Mouse (Mus musculus) olfactory bulb, adult 2 months (tissue): Measurements from ENCODE around the gene Stat5a. TPM values are rescaled to one million over a fixed set of nuclear protein-coding genes. Genes with fewer than 3 reads are reported as not detected.

Experiments
- H3K27ac ChIP-seq: fragments of 200-500 bp; 2 replicates; pipeline ENCODE4 v1.5.1; 2012; ENCODE audit warnings: low read depth, low read length; ENCODE audit not compliant: insufficient read depth
- H3K4me1 ChIP-seq: fragments of 200-500 bp; 2 replicates; pipeline ENCODE4 v1.6.1; 2012; ENCODE audit warnings: low read length; ENCODE audit not compliant: control insufficient read depth, insufficient read depth
- H3K4me3 ChIP-seq: fragments of 200-500 bp; 2 replicates; pipeline ENCODE4 v1.5.1; 2012; ENCODE audit warnings: mild to moderate bottlenecking, low read depth, low read length, moderate library complexity; ENCODE audit not compliant: insufficient read depth
- CTCF ChIP-seq: fragments of 200-500 bp; IDR thresholded peaks from 2 replicates; pipeline ENCODE4 v1.5.1; 2012; ENCODE audit warnings: low read depth, mild to moderate bottlenecking, low read length, moderate library complexity; ENCODE audit not compliant: insufficient read depth
- POLR2A ChIP-seq: fragments of 200-500 bp; IDR thresholded peaks from 2 replicates; pipeline ENCODE4 v1.6.1; 2012; ENCODE audit warnings: mild to moderate bottlenecking, low read depth, low read length, moderate library complexity; ENCODE audit not compliant: insufficient read depth
- WGBS: fragments of 180-500 bp; shearing (Covaris S2); methylation state at CpG from one replicate; pipeline ENCODE4 v1.1.7; 2018; 5-methylcytosine and 5-hydroxymethylcytosine counted together
- polyA plus RNA-seq: library from polyadenylated mRNA; stranded (reverse); fragments of >200 nt; gene quantifications from 2 replicates; pipeline ENCODE4 v1.2.4, GENCODE M21; 2012; ENCODE audit warnings: low replicate concordance; ENCODE audit not compliant: missing spikeins, insufficient read depth, insufficient read length

The Stat5a gene
- polyA plus RNA-seq, 1 experiment, result not detected

DNA sequence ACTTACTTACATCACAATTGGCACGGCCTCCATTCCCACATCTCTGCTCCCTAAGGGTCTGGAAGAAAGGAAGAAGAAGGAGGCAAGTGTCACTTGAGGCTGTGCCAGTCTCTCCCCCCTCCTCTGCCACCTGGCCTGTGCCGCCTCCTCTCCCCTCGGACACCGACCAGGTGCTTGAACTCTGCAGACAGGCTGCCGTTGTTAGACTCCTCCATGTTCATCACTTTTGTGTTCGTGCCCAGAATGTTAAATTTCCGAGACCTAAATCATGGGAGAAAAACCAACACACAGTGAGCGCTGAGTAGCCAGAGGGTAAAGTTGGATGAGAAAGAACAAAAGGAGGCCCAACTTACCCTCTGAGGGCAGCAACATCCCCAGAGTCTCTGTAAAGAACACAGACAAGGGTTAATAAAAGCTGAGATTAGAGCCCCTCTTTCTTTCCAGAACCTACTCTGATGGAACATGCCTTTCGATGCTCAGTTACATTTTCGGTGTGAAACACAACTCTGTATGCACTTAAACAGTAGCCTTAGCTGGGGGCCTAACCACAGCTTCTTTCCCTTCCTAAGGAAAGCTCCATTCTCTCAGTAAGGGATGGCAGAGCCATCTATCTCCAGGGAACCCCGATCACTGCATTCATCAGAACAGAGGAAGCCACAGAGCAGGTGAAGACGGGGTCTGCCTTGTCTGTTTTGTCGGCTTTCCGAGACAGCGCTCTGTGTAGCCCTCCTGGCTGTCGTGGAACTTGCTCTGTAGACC lies 39.5 kb downstream of the Stat5a start:
- no peak overlapping the region for H3K27ac ChIP-seq
- 65% methylated on average over 16 of the region's 16 CpGs for WGBS
- no peak for TF ChIP-seq POLR2A
- TF ChIP-seq CTCF, result no peak
- H3K4me1 ChIP-seq, result peaks cover 1% of the 10 kb centered on the region; the same call in 1 of the 2 replicates
- H3K4me3 ChIP-seq, result no peak overlapping the region

DNA sequence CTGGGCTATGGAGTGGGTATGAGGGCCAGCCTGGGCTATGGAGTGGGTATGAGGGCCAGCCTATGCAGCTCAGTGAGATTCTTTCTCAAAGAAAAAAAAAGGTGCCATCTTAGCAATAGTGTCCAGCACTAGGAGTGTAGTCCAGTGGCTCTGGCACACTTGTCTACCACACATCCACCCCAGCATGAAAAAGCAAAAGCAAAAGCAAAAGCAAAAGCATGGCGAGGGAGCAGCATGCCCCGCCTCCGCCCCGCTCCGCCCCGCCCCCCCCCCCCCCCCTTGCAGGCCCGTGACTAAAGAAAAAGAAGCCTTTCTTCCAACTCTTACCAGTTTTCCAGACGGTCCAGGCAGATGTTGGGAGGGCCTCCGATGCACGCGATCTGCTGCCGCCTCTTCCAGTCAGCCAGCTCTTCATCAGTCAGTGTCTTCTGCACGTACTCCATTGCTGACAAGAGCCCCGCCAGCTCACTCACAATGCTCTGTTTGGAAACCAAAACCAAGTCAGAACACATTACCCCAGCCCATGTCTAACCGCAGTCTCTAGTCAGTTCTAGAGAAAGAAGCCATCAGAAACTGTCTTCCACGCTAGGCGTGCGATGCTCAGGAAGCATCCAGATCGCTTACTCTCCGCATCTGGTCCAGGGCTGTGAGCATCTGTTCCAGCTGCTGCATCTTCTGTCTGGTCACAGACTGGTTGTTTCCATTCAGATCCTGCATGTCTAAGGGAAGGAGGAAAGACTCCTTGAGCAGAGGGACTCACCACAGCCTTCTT lies 45.6 kb downstream of the Stat5a start:
- 85% methylated on average over 14 of the region's 20 CpGs for WGBS
- TF ChIP-seq CTCF (no peak), POLR2A (no peak)
- Histone ChIP-seq H3K27ac (no peak overlapping the region), H3K4me3 (no peak overlapping the region), H3K4me1 (no peaks in the 10 kb centered on the region)

DNA sequence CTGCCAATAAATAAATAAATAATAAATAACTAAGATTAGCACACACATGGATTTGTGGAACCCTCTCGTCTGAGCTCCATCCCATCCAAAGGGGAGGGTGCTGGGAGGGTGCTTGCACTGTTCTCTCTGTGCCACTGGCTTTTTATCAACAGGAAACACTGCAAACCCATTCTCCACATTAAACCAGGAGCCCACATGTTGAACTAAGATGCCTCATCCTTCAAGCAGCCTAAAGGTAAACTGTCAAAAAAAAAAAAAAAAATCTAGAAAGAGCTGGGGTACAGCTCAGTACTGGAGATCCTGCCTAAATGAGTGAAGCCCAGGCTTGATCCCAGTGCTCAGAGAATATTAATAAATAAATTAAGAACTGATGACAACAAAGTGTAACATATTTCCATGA lies 46.8 kb downstream of the Stat5a start:
- H3K4me1 ChIP-seq, result no peaks in the 10 kb centered on the region
- TF ChIP-seq CTCF, result no peak
- TF ChIP-seq POLR2A, result no peak
- no peak overlapping the region for H3K27ac ChIP-seq
- 61% methylated on average over 1 of the region's 1 CpGs for WGBS
- no peak overlapping the region for H3K4me3 ChIP-seq

DNA sequence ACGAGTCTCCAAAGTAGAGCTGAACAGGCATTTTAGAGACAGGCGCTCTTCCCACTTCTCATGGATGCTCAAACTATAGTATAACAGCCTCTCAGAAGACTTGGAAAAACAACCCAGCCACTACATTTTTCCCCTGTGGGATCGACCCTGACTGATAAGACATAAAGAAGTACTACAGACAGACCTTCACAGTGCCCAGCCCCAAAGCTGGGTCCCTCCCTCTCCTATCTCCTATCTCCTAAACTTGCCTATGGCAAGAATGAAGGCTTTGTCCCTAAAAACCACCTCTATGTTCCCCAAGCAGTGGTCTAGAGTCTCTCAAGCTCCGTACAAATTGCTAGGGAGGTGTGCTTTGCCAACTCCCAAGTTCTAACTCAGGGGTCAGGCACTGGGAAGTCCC lies 47.7 kb downstream of the Stat5a start:
- TF ChIP-seq POLR2A (no peak), CTCF (no peak)
- H3K27ac ChIP-seq, result no peak overlapping the region
- H3K4me1 ChIP-seq, result no peaks in the 10 kb centered on the region
- no peak overlapping the region for H3K4me3 ChIP-seq
- whole genome bisulfite sequencing, result 86% methylated on average over 4 of the region's 4 CpGs

GRCm38 (mm10) chr11:100908112-100908511 lies 49.0 kb downstream of the Stat5a start:
- TF ChIP-seq CTCF, result no peak
- no peak for TF ChIP-seq POLR2A
- 83% methylated on average over 2 of the region's 2 CpGs for WGBS
- Histone ChIP-seq H3K4me1 (peaks cover 7% of the 10 kb centered on the region), H3K27ac (no peak overlapping the region), H3K4me3 (no peak overlapping the region)

- Histone ChIP-seq H3K4me1 (peaks cover 9% of the 10 kb centered on the region), H3K27ac (no peak overlapping the region), H3K4me3 (no peak overlapping the region)
- 89% methylated on average over 9 of the region's 9 CpGs for WGBS
- TF ChIP-seq CTCF, result no peak
- TF ChIP-seq POLR2A, result no peak
These were observed 49.4 kb downstream of the Stat5a start for GRCm38 (mm10) chr11:100908567-100908966.

- H3K27ac ChIP-seq, result no peak overlapping the region
- no peak overlapping the region for H3K4me3 ChIP-seq
- H3K4me1 ChIP-seq, result peaks cover 9% of the 10 kb centered on the region
- TF ChIP-seq CTCF (no peak), POLR2A (no peak)
- WGBS, result 61% methylated on average over 17 of the region's 17 CpGs
These were observed 53.4 kb downstream of the Stat5a start for GRCm38 (mm10) chr11:100912401-100913155.

- H3K4me1 ChIP-seq, result peaks cover 9% of the 10 kb centered on the region
- TF ChIP-seq CTCF (no peak), POLR2A (no peak)
- 60% methylated on average over 5 of the region's 5 CpGs for WGBS
- no peak overlapping the region for H3K27ac ChIP-seq
- no peak overlapping the region for H3K4me3 ChIP-seq
These were observed 55.3 kb downstream of the Stat5a start for GRCm38 (mm10) chr11:100914415-100914814.

DNA sequence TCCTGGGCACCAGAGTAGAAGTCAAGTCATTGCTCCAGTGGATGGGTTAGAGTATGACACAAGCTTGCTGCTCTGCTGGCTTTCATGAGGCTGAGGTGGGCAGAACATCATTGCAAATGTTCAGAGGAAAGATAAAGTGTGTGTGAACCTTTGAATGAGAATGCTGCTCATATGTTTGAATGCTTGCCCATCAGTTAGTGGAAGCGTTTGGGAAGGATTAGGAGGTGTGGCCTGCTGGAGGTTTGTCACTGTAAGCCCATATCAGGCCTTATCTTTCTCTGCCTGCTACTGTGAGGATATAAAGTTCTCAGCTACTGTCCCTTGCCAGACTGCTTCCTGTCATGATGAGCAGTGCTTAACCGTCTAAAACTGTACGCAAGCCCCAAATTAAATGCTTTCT lies 55.9 kb downstream of the Stat5a start:
- TF ChIP-seq CTCF, result no peak
- TF ChIP-seq POLR2A, result no peak
- 78% methylated on average over 3 of the region's 3 CpGs for WGBS
- Histone ChIP-seq H3K27ac (no peak overlapping the region), H3K4me1 (peaks cover 9% of the 10 kb centered on the region), H3K4me3 (no peak overlapping the region)

GRCm38 (mm10) chr11:100916432-100916971 lies 57.4 kb downstream of the Stat5a start:
- WGBS, result 93% methylated on average over 4 of the region's 4 CpGs
- Histone ChIP-seq H3K27ac (no peak overlapping the region), H3K4me3 (no peak overlapping the region), H3K4me1 (peaks cover 11% of the 10 kb centered on the region)
- TF ChIP-seq CTCF (no peak), POLR2A (no peak)
